Mouse (Mus musculus) cortical plate, adult 2 months (tissue): Measurements from ENCODE around the gene Pip5kl1.

Source experiments
- CTCF ChIP-seq: fragments of 200-500 bp; IDR thresholded peaks from 2 replicates; pipeline ENCODE4 v1.5.1; 2011; ENCODE audit warnings: mild to moderate bottlenecking, control low read depth, low read length; ENCODE audit not compliant: insufficient read depth; ENCODE audit errors: extremely low read depth
- POLR2A ChIP-seq: fragments of 200-500 bp; IDR thresholded peaks from 2 replicates; pipeline ENCODE4 v1.6.1; 2011; ENCODE audit warnings: mild to moderate bottlenecking, low read length, control low read depth; ENCODE audit not compliant: insufficient read depth; ENCODE audit errors: extremely low read depth

- TF ChIP-seq CTCF, result no peak
- no peak for TF ChIP-seq POLR2A
Measured at GRCm38 (mm10) chr2:32538461-32538860, 36.1 kb upstream of the Pip5kl1 start.
